Mouse (Mus musculus) limb, embryonic 14.5 days (tissue): ENCODE measurements around the gene Gm12166. TPM values are rescaled to one million over a fixed set of nuclear protein-coding genes. Genes with fewer than 3 reads are reported as not detected.
"Not testable (repeated sequence)": the region's sequence is repeated elsewhere in the genome, so short reads cannot be mapped to it uniquely, and the experiment has no call there.

Source experiments
- ATAC-seq: fragments of 200-750 bp; cut with Nextera tagmentation; 2 replicates; pipeline ENCODE4 v1.8.0; 2017; ENCODE audit warnings: low read depth, moderate number of reproducible peaks, moderate TSS enrichment; ENCODE audit not compliant: low FRiP score
- DNase-seq: peaks from one replicate; pipeline ENCODE4 v3.0.0-alpha.2; 2015; ENCODE audit warnings: low spot score
- H3K27ac ChIP-seq: fragments of 300-500 bp; sonication (generic); replicated peaks from 2 replicates; pipeline ENCODE4 v1.5.1; 2014; ENCODE audit warnings: low read depth, mild to moderate bottlenecking, low read length, moderate library complexity, mixed read lengths
- H3K27me3 ChIP-seq: fragments of 300-500 bp; sonication (generic); 2 replicates; pipeline ENCODE4 v1.6.1; 2014; ENCODE audit warnings: low read length, mixed read lengths; ENCODE audit not compliant: control insufficient read depth, insufficient read depth
- H3K36me3 ChIP-seq: fragments of 300-500 bp; sonication (generic); 2 replicates; pipeline ENCODE4 v1.6.1; 2014; ENCODE audit warnings: mild to moderate bottlenecking, low read length, moderate library complexity, mixed read lengths; ENCODE audit not compliant: control insufficient read depth, insufficient read depth
- H3K4me1 ChIP-seq: fragments of 300-500 bp; sonication (generic); 2 replicates; pipeline ENCODE4 v1.6.1; 2014; ENCODE audit warnings: antibody characterized with exemption, low read length, mixed read lengths; ENCODE audit not compliant: control insufficient read depth, insufficient read depth
- H3K4me2 ChIP-seq: fragments of 300-500 bp; sonication (generic); replicated peaks from 2 replicates; pipeline ENCODE4 v1.6.1; 2014; ENCODE audit warnings: low read depth, mild to moderate bottlenecking, low read length, moderate library complexity; ENCODE audit not compliant: severe bottlenecking
- H3K4me3 ChIP-seq: fragments of 300-500 bp; sonication (generic); replicated peaks from 2 replicates; pipeline ENCODE4 v1.5.1; 2014; ENCODE audit warnings: low read length
- H3K9ac ChIP-seq: fragments of 300-500 bp; sonication (generic); 2 replicates; pipeline ENCODE4 v1.6.1; 2014; ENCODE audit warnings: mild to moderate bottlenecking, low read depth, low read length, moderate library complexity; ENCODE audit not compliant: severe bottlenecking
- H3K9me3 ChIP-seq: fragments of 300-500 bp; sonication (generic); 2 replicates; pipeline ENCODE4 v1.6.1; 2016; ENCODE audit warnings: low read length; ENCODE audit not compliant: control insufficient read depth
- POLR2A ChIP-seq: fragments of 200-500 bp; IDR thresholded peaks from 2 replicates; pipeline ENCODE4 v1.8.0; 2012; ENCODE audit warnings: inconsistent platforms, mild to moderate bottlenecking, moderate library complexity, borderline replicate concordance; ENCODE audit not compliant: insufficient read depth, insufficient read length; ENCODE audit errors: extremely low read depth
- WGBS: fragments of 180-500 bp; shearing (Covaris S2); extraction: QIAGEN DNeasy Blood & Tissue Kit; methylation state at CpG from one replicate; pipeline ENCODE4 v1.1.7; 2014; 5-methylcytosine and 5-hydroxymethylcytosine counted together
- polyA plus RNA-seq, 2 experiments: library from polyadenylated mRNA; depleted of rRNA in 1 of 2; stranded (reverse) in 1 of 2; unstranded in 1 of 2; fragments of >200 nt; fragmentation: Nextera tagmentation in 1 of 2; extraction: Ambion mirVana in 1 of 2; gene quantifications; 2 replicates each; pipeline versions ENCODE4 v1.2.1 to v1.2.3; 2012 to 2014

Gene Gm12166
- polyA plus RNA-seq, 2 experiments, result 4.7 to 4.8 TPM

- WGBS, result 2% methylated on average over 25 of the region's 25 CpGs
- peak overlapping the region; percentile 75 for H3K4me3 ChIP-seq
- DNase-seq, result peak; percentile 34
- H3K27ac ChIP-seq, result peak overlapping the region; percentile 82
- ATAC-seq, result peak; percentile 42; the same call in 1 of the 2 replicates
- H3K4me2 ChIP-seq, result peak overlapping the region; percentile 73
- peaks cover 10% of the 10 kb centered on the region for H3K4me1 ChIP-seq
- peak overlapping the region; percentile 89 for H3K9ac ChIP-seq
- H3K27me3 ChIP-seq, result no peaks in the 10 kb centered on the region
- no peaks in the 10 kb centered on the region for H3K9me3 ChIP-seq
- TF ChIP-seq POLR2A, result no peak
- H3K36me3 ChIP-seq, result 0 out of 2 replicates have a peak, but pooled peaks cover 2% of the 10 kb centered on the region
Observed at GRCm38 (mm10) chr11:46056770-46057411, 4.8 kb upstream of the Gm12166 start.

GRCm38 (mm10) chr11:46055896-46056769, 4.0 kb upstream of the Gm12166 start, which contains the start of gene Adam19:
TSS of gene Adam19 (plus strand) at chr11:46055992.
- under 1% methylated on average over 47 of the region's 51 CpGs for WGBS
- H3K4me2 ChIP-seq, result peak within 1 kb of the TSS; percentile 73
- DNase-seq (peak; percentile 78), ATAC-seq (peak; percentile 87)
- no peaks in the 10 kb centered on the region for H3K36me3 ChIP-seq
- H3K27ac ChIP-seq, result peak within 1 kb of the TSS; percentile 82
- H3K9ac ChIP-seq, result peak within 1 kb of the TSS; percentile 89
- peak within 1 kb of the TSS; percentile 75 for H3K4me3 ChIP-seq
- H3K27me3 ChIP-seq, result no peaks in the 10 kb centered on the region
- peak; percentile 93; the same call in 1 of the 2 replicates for TF ChIP-seq POLR2A
- no peaks in the 10 kb centered on the region for H3K9me3 ChIP-seq
- H3K4me1 ChIP-seq, result peaks cover 10% of the 10 kb centered on the region

DNA sequence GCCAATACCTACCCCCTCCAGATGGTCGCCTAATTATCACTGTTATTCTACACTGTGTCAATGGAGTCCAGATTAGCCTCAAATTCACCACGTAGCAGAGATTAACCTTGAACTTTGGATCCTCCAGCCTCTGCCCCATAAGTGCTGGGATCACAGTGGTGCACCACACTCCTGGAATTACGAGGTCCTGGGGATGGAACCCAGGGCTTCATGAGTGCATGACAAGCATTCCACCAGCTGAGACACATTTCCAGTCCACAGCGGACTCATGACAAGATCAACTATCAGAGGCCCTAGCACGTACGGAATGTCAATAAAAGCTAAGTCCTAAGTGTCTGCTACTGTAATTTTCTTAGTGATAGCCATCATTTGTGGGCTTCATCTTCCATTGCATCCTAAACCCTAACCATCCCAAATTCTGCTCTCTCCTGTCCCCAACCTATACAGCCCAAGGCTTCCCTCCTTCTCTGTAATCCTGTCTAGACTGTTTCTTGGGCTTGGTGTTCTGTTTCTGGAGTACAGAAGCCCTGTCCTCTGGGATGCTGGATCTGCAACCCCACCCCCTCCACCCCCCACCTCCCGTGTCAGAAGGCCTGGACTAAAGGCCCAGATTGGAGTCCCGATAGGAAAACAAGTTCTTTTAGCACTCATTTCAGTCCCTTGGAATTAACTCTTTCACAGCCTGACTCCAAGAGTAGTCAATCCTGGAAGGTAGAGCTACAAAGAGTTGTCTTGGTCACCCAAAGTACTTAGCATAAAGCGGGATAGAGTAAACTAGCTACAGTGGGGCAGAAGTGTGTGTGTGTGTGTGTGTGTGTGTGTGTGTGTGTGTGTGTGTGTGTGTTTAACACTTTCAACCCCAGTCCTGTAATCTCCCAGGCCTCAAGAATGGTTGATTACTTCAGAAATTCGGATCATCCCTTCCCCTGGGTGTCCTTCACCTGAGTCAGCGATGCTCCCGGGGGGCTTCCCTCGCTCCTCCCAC, 3.1 kb upstream of the Gm12166 start:
- H3K4me2 ChIP-seq, result peak overlapping the region; percentile 73
- no peaks in the 10 kb centered on the region for H3K36me3 ChIP-seq
- no peaks in the 10 kb centered on the region for H3K27me3 ChIP-seq
- peak overlapping the region; percentile 82 for H3K27ac ChIP-seq
- 19% methylated on average over 13 of the region's 13 CpGs for WGBS
- peak overlapping the region; percentile 75 for H3K4me3 ChIP-seq
- no peaks in the 10 kb centered on the region for H3K9me3 ChIP-seq
- DNase-seq (peak; percentile 27), ATAC-seq (peak; percentile 39)
- peak overlapping the region; percentile 89 for H3K9ac ChIP-seq
- no peak for TF ChIP-seq POLR2A
- H3K4me1 ChIP-seq, result peaks cover 10% of the 10 kb centered on the region

DNA sequence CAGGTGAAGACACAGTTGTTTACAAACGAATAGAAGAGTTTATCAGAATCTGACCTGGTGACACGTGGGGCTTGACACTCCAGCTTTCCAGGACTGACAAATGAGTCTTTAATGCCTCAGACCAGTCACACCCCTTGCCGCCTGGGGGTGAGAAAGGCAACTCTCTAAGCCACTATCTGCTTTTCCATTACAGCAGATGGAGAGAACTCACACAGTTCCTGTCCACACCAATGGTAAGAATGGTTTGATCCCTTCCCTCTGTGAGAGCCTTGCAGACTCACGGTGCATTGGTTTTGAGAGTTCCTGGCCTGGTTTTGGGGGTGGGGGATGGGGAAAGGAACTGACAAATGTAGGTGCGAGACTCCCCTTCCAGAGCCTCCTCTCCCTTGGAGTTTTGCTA, 2.2 kb upstream of the Gm12166 start:
- Histone ChIP-seq H3K4me3 (no peak overlapping the region), H3K9ac (no peak overlapping the region), H3K4me2 (no peak overlapping the region), H3K4me1 (peaks cover 10% of the 10 kb centered on the region), H3K27me3 (no peaks in the 10 kb centered on the region), H3K27ac (no peak overlapping the region), H3K9me3 (no peaks in the 10 kb centered on the region), H3K36me3 (no peaks in the 10 kb centered on the region)
- DNase-seq, result no peak
- no peak for ATAC-seq
- TF ChIP-seq POLR2A, result no peak
- 44% methylated on average over 5 of the region's 5 CpGs for WGBS

DNA sequence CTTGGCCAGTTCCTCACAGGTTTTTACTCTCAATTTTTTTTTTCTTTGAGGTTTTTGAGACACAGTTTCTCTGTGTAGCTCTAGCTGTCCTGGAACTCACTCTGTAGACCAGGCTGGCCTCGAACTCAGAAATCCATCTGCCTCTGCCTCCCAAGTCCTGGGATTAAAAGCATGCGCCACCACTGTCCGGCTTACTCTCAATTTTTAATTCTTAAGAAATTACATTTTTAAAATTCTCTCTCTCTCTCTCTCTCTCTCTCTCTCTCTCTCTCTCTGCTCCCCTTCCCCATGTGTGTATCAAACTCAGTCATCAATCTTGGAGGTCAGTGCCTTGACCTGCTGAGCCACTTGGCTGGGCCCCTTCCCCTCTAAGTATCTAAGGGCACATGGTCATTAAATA, 1.3 kb upstream of the Gm12166 start:
- not testable (repeated sequence) for H3K27me3 ChIP-seq, H3K9me3 ChIP-seq, ATAC-seq, H3K4me3 ChIP-seq, H3K27ac ChIP-seq, H3K36me3 ChIP-seq, H3K4me2 ChIP-seq, DNase-seq, H3K9ac ChIP-seq
- 94% methylated on average over 3 of the region's 3 CpGs for WGBS
- peaks cover 10% of the 10 kb centered on the region for H3K4me1 ChIP-seq
